Mouse (Mus musculus) megakaryocyte-erythroid progenitor cell, adult 5-6 weeks (primary cell): ENCODE results near the gene Lrcol1. TPM values are rescaled to one million over a fixed set of nuclear protein-coding genes. Genes with fewer than 3 reads are reported as not detected.

Source experiments
- ATAC-seq: replicated peaks from 2 replicates; pipeline ENCODE4 v1.8.0; 2016; ENCODE audit warnings: mild to moderate bottlenecking, inconsistent platforms; ENCODE audit not compliant: severe bottlenecking, poor library complexity, low FRiP score, low TSS enrichment
- total RNA-seq, 2 experiments: library from RNA; stranded (forward) in 1 of 2; stranded (reverse) in 1 of 2; fragments of 200-1000, 215-1000 nt in 1 of 2; fragments of >200 nt in 1 of 2; fragmentation: Nextera tagmentation in 1 of 2; gene quantifications; 2 replicates each; pipeline ENCODE4 v1.2.3; 2014 to 2017

The Lrcol1 gene
- total RNA-seq, 2 experiments from 2014 or later, result not detected

DNA sequence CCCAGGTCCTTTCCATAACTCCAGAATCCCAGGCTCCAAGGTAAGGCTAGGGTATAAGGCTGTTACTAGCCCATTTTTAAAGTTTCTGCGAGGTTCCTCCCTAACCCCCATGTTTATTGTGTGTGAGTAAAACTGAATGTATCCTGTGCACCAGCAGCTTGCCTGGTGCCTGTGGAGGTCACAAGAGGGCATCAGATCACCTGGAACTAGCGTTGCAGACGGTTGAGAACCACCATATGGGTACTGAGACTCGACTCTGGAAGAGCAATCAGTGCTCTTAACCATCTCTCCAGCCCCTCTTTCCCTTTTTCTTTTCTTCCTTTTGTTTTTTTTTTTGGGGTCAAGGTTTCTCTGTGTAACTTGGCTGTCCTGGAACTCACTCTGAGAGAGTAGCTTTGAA is 35.3 kb downstream of the Lrcol1 start:
- ATAC-seq, result no peak

GRCm38 (mm10) chr5:110384491-110384890 is 40.0 kb downstream of the Lrcol1 start:
- ATAC-seq, result no peak

DNA sequence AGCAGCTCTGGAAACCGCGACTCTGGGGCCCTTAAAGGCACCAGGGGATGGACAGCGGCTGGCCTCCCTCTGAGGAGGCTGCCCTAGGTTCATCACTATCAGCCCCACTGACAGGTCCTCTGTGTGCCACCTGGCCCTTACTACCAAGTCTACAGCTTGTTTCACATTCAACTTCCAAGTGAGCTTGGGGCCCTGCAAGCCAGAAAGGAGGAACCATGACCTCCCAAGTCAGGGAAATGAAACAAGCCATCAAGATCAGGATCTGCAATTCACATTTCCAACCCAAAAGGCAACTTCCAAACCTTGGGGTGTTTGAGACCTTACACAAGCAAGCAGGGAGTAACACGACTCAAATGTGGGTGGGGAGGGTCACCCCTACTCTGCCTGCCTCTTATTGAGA is 40.7 kb downstream of the Lrcol1 start:
- ATAC-seq, result no peak

DNA sequence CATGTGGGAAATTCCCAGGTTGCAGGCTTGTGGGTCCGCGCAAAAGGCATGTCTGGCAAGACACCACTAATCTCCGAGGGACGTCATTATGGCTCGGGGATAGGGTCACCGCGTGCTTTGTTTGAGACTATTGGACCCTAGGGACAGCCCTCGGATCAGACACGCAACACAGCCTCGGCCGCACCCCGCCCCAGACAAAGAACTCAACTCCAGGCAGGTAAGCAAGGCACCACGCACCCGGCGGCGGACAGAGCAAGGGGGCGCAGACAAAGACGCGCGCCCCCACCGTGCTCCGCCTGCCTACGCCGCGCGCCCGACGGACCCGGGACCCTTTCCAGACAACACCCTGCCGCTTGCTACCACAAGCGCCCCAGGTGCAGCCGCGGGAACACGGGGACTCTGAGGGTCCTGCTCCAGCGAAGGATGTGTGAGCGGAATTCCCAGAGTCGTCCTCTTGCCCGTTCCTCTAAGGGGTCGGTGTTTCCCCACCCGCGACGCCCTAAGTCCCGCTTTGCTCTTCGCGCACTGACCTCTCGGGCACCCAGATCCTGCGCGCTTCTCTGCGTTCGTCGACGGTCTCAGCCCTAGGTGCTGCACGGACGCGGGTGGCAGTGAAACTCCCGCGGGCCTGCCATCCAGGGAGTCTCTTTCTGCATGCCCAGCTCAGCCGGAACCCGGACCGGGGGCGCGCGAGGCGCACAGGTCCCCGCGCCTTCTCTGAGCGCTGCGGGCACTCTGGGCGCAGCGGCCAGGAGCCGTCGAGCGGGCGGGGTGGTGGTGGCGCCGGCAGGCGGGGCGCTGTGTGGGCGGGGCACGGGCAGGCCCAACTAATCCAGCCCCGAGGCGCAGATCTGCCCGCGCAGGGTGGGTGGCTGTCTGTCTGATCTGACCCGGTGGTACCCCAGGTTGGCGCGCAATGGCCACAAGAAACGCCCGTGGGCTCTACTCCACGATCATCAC is 42.1 kb downstream of the Lrcol1 start:
- ATAC-seq, result peak; percentile 83

DNA sequence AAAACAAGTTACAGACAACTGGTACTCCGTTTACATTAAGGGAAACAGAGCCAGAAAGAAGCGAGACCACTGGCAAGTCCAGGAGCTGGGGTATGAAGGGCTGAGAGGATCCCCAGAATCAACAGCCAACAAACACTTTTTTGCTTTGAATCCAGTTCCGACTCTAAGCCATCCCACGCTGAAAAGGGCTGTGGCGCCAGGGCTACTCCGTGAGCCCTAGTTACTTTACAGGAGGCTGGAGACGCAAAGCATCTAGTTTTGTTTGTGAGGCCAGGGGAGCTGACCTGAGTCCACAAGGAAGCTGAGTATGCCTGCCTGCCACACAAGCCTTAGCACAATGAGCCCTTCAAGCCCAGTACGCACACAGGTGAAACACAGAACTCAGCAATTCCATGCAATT is 42.8 kb downstream of the Lrcol1 start:
- ATAC-seq, result no peak

DNA sequence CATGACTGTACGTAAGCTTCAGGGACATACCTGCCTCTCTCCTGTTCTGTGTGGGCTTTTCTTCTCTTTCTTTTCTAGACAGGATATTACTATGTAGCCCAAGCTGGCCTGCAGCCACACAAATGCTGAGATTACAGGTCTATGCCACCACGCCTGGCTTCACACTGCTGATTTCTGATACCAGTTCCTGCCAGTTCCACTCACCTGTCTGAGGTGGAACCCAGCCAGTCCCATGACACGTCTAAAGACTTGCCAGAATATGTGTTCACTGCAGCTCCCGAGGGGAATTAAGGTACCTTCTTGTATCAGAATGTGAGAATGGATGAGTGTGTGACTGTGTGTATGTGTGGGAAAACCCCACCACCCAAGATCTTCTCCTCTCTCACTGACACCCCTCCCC is 46.1 kb downstream of the Lrcol1 start:
- no peak for ATAC-seq

DNA sequence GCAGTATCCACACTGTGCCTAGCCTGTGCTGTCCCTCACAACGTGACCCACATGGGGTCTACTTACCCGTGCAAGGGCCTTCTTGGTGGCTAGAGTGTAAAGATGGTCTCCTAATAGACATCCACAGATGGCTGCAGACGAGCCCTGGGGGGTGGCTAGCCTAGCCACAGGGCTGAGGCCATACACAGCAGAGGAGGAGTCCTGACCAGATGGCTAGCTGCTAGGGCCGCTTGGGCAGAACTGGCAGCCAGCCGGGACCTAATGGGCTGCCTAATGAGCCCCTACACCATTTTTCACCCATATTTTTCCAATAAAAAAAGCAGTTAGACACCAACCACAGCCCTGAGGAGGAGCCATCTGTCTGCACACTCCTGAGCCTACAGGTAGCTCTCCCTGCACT is 48.2 kb downstream of the Lrcol1 start:
- ATAC-seq, result no peak

- ATAC-seq, result no peak
Measured at GRCm38 (mm10) chr5:110395006-110395661, 50.6 kb downstream of the Lrcol1 start.

- ATAC-seq, result no peak
Measured at GRCm38 (mm10) chr5:110401101-110401500, 56.6 kb downstream of the Lrcol1 start.

DNA sequence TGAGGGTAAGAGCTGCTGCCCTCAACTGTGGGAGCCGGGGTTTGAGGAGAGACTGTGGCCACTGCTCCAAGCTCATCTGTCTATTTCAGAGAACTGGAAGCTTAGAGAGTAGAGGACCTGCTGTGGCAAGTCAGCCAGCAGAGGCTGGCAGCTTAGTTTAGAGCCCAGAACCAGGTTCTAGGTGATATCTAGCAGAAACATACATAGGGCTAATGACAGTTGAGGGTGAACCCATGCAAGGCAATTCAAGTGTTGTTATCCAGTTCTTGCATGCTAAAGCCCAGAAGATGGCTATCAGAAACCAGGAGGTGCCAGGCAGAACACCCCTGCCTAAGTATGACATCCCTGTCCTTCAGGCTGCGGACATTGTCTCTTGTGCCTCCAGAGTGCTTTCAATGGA is 58.0 kb downstream of the Lrcol1 start:
- peak; percentile 73 for ATAC-seq

DNA sequence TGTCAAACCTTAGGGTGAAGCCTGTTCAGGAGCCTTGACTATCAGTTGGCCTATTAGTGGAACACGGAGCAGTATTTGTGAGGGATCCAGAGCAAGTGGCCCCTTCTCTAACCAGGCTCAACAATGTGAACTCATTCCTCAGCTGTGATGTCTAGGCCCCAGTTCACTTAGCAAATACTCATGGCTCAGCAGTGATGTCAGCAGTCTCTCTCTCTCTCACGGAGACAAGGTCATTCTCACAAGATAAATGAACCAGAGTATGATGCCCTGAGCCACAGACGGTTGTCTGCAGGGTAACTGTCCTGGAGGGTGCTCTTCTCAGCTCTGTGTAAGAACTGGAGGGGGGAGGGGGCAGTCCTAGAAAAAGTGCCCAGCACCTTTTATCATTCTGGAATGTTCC is 59.4 kb downstream of the Lrcol1 start:
- no peak for ATAC-seq

Other genes with a start within 250 kb of the Lrcol1 start
- gene Plcxd1, start 244.8 kb upstream of the Lrcol1 start, total RNA-seq (2014; fragmentation: Nextera tagmentation), result not detected in 2 replicates
- gene Plcxd1, start 244.8 kb upstream of the Lrcol1 start, total RNA-seq (2017), result 0.50 TPM in 1 of 2 replicates, not detected in the other
- 27.2 and 35.0 TPM in 2 replicates for gene Gtpbp6, start 236.5 kb upstream of the Lrcol1 start, total RNA-seq (2014; fragmentation: Nextera tagmentation)
- gene Gtpbp6, start 236.5 kb upstream of the Lrcol1 start, total RNA-seq (2017), result 14.5 and 32.6 TPM in 2 replicates
- 4.1 and 10.3 TPM in 2 replicates for gene Zfp605, start 234.6 kb upstream of the Lrcol1 start, total RNA-seq (2014; fragmentation: Nextera tagmentation)
- gene Zfp605, start 234.6 kb upstream of the Lrcol1 start, total RNA-seq (2017), result 8.2 and 8.9 TPM in 2 replicates
- gene Chfr, start 208.9 kb upstream of the Lrcol1 start, total RNA-seq (2014; fragmentation: Nextera tagmentation), result 32.4 and 33.7 TPM in 2 replicates
- gene Chfr, start 208.9 kb upstream of the Lrcol1 start, total RNA-seq (2017), result 39.9 and 60.4 TPM in 2 replicates
- gene Golga3, start 168.0 kb upstream of the Lrcol1 start, total RNA-seq (2014; fragmentation: Nextera tagmentation), result 20.2 and 25.2 TPM in 2 replicates
- gene Golga3, start 168.0 kb upstream of the Lrcol1 start, total RNA-seq (2017), result 38.9 and 45.3 TPM in 2 replicates
- gene Ankle2, start 113.7 kb upstream of the Lrcol1 start, total RNA-seq (2014; fragmentation: Nextera tagmentation), result 27.2 and 30.6 TPM in 2 replicates
- gene Ankle2, start 113.7 kb upstream of the Lrcol1 start, total RNA-seq (2017), result 48.1 and 52.9 TPM in 2 replicates
- 52.9 and 53.2 TPM in 2 replicates for gene Pgam5, start 74.8 kb upstream of the Lrcol1 start, total RNA-seq (2014; fragmentation: Nextera tagmentation)
- 45.3 and 53.1 TPM in 2 replicates for gene Pgam5, start 74.8 kb upstream of the Lrcol1 start, total RNA-seq (2017)
- gene Pxmp2, start 58.5 kb upstream of the Lrcol1 start, total RNA-seq (2014; fragmentation: Nextera tagmentation), result 14.6 and 42.8 TPM in 2 replicates
- gene Pxmp2, start 58.5 kb upstream of the Lrcol1 start, total RNA-seq (2017), result 15.4 and 18.7 TPM in 2 replicates
- 124 and 127 TPM in 2 replicates for gene Pole, start 58.4 kb upstream of the Lrcol1 start, total RNA-seq (2014; fragmentation: Nextera tagmentation)
- 45.6 and 51.5 TPM in 2 replicates for gene Pole, start 58.4 kb upstream of the Lrcol1 start, total RNA-seq (2017)
- not detected in 2 replicates for gene P2rx2, start 1.5 kb upstream of the Lrcol1 start, total RNA-seq (2014; fragmentation: Nextera tagmentation)
- gene P2rx2, start 1.5 kb upstream of the Lrcol1 start, total RNA-seq (2017), result not detected in 2 replicates
- 32.2 and 37.6 TPM in 2 replicates for gene Fbrsl1, start 103.8 kb downstream of the Lrcol1 start, total RNA-seq (2014; fragmentation: Nextera tagmentation)
- 3.1 and 9.8 TPM in 2 replicates for gene Fbrsl1, start 103.8 kb downstream of the Lrcol1 start, total RNA-seq (2017)
- gene Galnt9, start 199.6 kb downstream of the Lrcol1 start, total RNA-seq (2014; fragmentation: Nextera tagmentation), result not detected in 2 replicates
- not detected in 2 replicates for gene Galnt9, start 199.6 kb downstream of the Lrcol1 start, total RNA-seq (2017)